In genomic region chrX:142702566-142702965, GRCm38 (mm10) we compare ENCODE assay signal across 9 mouse cellular contexts. TPM values are rescaled to one million over a fixed set of nuclear protein-coding genes. Genes with fewer than 3 reads are reported as not detected.
DNase-seq lines count a peak whose midpoint lies in the region; ATAC-seq and TF ChIP-seq lines count a peak whose summit lies in the region.
"Had no signal": no experiment of that assay in that cellular context is flagged by ENCODE, and none has a peak within 500 bp of the region (broad histone marks: within the 10 kb centered on the region; RNA-seq: fewer than 3 reads in every experiment).

No protein-coding gene starts in this region.

- no peak for ATAC-seq in heart, embryonic 11.5 days (replicated peaks; ENCODE audit: insufficient number of reproducible peaks, low FRiP score, low TSS enrichment)
- ATAC-seq in lung, postnatal 0 days = peak; percentile 41; the same call in 1 of the 2 replicates

- WGBS in heart, embryonic 11.5 days (ENCODE audit: insufficient replicate concordance) = 63% methylated on average over 3 of the region's 3 CpGs
- WGBS in lung, postnatal 0 days = 6% methylated on average over 3 of the region's 3 CpGs

- H3K4me2 ChIP-seq in heart, embryonic 11.5 days = no peak overlapping the region
- H3K4me2 ChIP-seq in lung, postnatal 0 days (replicated peaks; ENCODE audit: low read depth, low read length) = no peak overlapping the region

- DNase-seq in heart, adult 11 months = peak; percentile 92
- DNase-seq in adipocyte (ENCODE audit: low spot score) = peak; percentile 57
- DNase-seq in brain, embryonic 14.5 days (ENCODE audit: low read depth) = peak; percentile 45
- peak; percentile 59 for DNase-seq in lung, postnatal 0 days (ENCODE audit: low spot score)
- no peak for DNase-seq in testis, postnatal 10 days (ENCODE audit: low spot score)
- no peak for DNase-seq in embryo, embryonic 9.5 days (ENCODE audit: extremely low spot score)
- DNase-seq: liver; right cerebral cortex, postnatal 4 days had no signal

- no peak for TF ChIP-seq EP300 in lung, postnatal 0 days (IDR thresholded peaks at IDR 0.05)

- H3K9me3 ChIP-seq in heart, embryonic 11.5 days (replicated peaks; ENCODE audit: control insufficient read depth, low read length) = no peaks in the 10 kb centered on the region
- no peaks in the 10 kb centered on the region for H3K9me3 ChIP-seq in lung, postnatal 0 days (ENCODE audit: low read length)

- no peaks in the 10 kb centered on the region; the same call in 1 of the 2 replicates for H3K4me1 ChIP-seq in heart, embryonic 11.5 days (ENCODE audit: control insufficient read depth, insufficient read depth, low read length)
- no peaks in the 10 kb centered on the region; the same call in 1 of the 2 replicates for H3K4me1 ChIP-seq in lung, postnatal 0 days (ENCODE audit: insufficient read depth, low read depth, low read length)

- H3K9ac ChIP-seq in heart, embryonic 11.5 days (ENCODE audit: low read depth, low read length) = no peak overlapping the region
- H3K9ac ChIP-seq in lung, postnatal 0 days (replicated peaks; ENCODE audit: low read depth) = no peak overlapping the region

- no peaks in the 10 kb centered on the region; the same call in 1 of the 2 replicates for H3K27me3 ChIP-seq in heart, embryonic 11.5 days (ENCODE audit: control insufficient read depth, insufficient read depth, low read length)
- no peaks in the 10 kb centered on the region for H3K27me3 ChIP-seq in lung, postnatal 0 days (replicated peaks; ENCODE audit: insufficient read depth, low read length)

- H3K36me3 ChIP-seq in heart, embryonic 11.5 days (ENCODE audit: control insufficient read depth, insufficient read depth, low read length) = no peaks in the 10 kb centered on the region
- no peaks in the 10 kb centered on the region for H3K36me3 ChIP-seq in lung, postnatal 0 days (ENCODE audit: insufficient read depth, low read length)

- no peak overlapping the region for H3K27ac ChIP-seq in heart, embryonic 11.5 days (ENCODE audit: low read depth, low read length)
- H3K27ac ChIP-seq in lung, postnatal 0 days (ENCODE audit: low read length) = peak overlapping the region; percentile 8; the same call in 1 of the 2 replicates

- no peak overlapping the region for H3K4me3 ChIP-seq in heart, embryonic 11.5 days (ENCODE audit: low read depth, low read length)
- H3K4me3 ChIP-seq in lung, postnatal 0 days (ENCODE audit: low read depth, low read length) = no peak overlapping the region

- no peak for TF ChIP-seq POLR2A in brain, embryonic 14.5 days (IDR thresholded peaks at IDR 0.05; ENCODE audit: borderline replicate concordance, extremely low read depth, insufficient read depth, insufficient read length, poor library complexity, severe bottlenecking)

- no peak for TF ChIP-seq CTCF in brain, embryonic 14.5 days (IDR thresholded peaks at IDR 0.05; ENCODE audit: borderline replicate concordance, extremely low read depth, insufficient read depth, insufficient read length)
- no peak for TF ChIP-seq CTCF in lung, postnatal 0 days (IDR thresholded peaks at IDR 0.05)

RNA-seq across cellular contexts. Expression of gene Tmem164, which starts 21.4 kb away (rescaled TPM):
- 33.5 and 43.3 TPM in 2 replicates for polyA plus RNA-seq in heart, embryonic 11.5 days (2014; fragmentation: Nextera tagmentation; extraction: Ambion mirVana)
- polyA plus RNA-seq in brain, embryonic 14.5 days (2012; rRNA removed) = 21.6 and 27.7 TPM in 2 replicates
- 47.4 and 48.4 TPM in 2 replicates for polyA plus RNA-seq in lung, postnatal 0 days (2015; fragmentation: Nextera tagmentation; extraction: Ambion mirVana)

Comparison
In these comparisons a context has a peak if more than half of its experiments do, and no peak if none do; other contexts are left out.
1. DNase-seq: peak in heart, adult 11 months (single experiment), adipocyte (single experiment), brain, embryonic 14.5 days (single experiment) and lung, postnatal 0 days (single experiment); none in testis, postnatal 10 days (single experiment) and embryo, embryonic 9.5 days (single experiment).